Mouse (Mus musculus): ENCODE measurements around the gene Zfp354c. TPM values are rescaled to one million over a fixed set of nuclear protein-coding genes. Genes with fewer than 3 reads are reported as not detected.

The Zfp354c gene
- polyA plus RNA-seq, 1 experiment from 2014 or later, result 9.8 TPM

DNA sequence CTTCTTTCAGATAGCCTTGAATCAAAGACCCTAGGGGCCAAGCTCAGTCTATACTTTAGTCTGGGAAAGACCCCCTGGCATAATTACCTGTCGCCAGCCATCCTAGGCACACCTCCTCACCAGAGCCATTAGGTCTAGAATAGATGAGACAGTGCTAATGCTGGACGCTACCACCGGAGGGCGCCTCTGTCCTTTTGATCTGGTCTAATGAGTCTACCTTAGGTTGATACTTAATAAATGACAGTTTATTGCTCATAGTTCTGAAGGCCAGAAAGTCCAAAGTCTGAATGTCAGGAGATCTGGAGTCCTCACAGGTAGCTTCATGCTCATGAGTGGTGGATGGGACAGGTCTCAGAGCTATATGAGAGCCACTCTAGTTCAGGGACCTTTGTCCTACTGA, 60.5 kb downstream of the Zfp354c start:
- H3K4me2 ChIP-seq, result no peak overlapping the region
- no peaks in the 10 kb centered on the region for H3K27me3 ChIP-seq (replicated peaks; ENCODE audit: control insufficient read depth, insufficient read depth, low read length)
- no peak overlapping the region for H3K9ac ChIP-seq (ENCODE audit: low read depth, low read length)
- no peak overlapping the region for H3K4me3 ChIP-seq (ENCODE audit: low read depth, low read length)
- WGBS, result 23% methylated on average over 4 of the region's 4 CpGs
- H3K9me3 ChIP-seq (ENCODE audit: control insufficient read depth, low read length), result no peaks in the 10 kb centered on the region
- H3K4me1 ChIP-seq (replicated peaks; ENCODE audit: control insufficient read depth, insufficient read depth, low read length), result no peaks in the 10 kb centered on the region; the same call in 1 of the 2 replicates
- no peaks in the 10 kb centered on the region for H3K36me3 ChIP-seq (ENCODE audit: control insufficient read depth, insufficient read depth, low read length)
- no peak overlapping the region for H3K27ac ChIP-seq (ENCODE audit: low read depth, low read length)
- ATAC-seq (replicated peaks; ENCODE audit: low FRiP score) (no peak), DNase-seq (ENCODE audit: low spot score) (no peak)

DNA sequence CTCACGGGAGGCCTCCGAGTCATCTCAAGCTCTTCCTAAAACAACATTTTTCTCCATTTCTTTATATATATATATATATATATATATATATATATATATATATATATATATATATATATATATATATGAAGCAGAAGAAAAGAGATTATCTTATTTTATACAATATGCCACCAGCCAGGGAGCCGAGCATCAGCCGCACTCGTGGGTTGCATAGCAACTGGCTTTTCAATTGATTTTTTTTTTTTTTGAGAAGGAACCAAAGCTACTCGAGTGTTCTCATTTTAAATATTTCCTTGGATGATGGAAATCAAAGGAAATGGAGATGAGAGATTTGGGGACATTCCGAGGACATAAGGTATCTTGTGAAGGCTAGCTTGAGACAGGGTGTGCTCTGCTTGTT, 61.1 kb downstream of the Zfp354c start:
- Histone ChIP-seq H3K4me3 (ENCODE audit: low read depth, low read length) (no peak overlapping the region), H3K36me3 (ENCODE audit: control insufficient read depth, insufficient read depth, low read length) (no peaks in the 10 kb centered on the region), H3K4me1 (replicated peaks; ENCODE audit: control insufficient read depth, insufficient read depth, low read length) (no peaks in the 10 kb centered on the region; the same call in 1 of the 2 replicates), H3K27ac (ENCODE audit: low read depth, low read length) (no peak overlapping the region), H3K9ac (ENCODE audit: low read depth, low read length) (no peak overlapping the region), H3K27me3 (replicated peaks; ENCODE audit: control insufficient read depth, insufficient read depth, low read length) (no peaks in the 10 kb centered on the region), H3K9me3 (ENCODE audit: control insufficient read depth, low read length) (no peaks in the 10 kb centered on the region), H3K4me2 (no peak overlapping the region)
- 83% methylated on average over 7 of the region's 7 CpGs for WGBS
- ATAC-seq (replicated peaks; ENCODE audit: low FRiP score) (no peak), DNase-seq (ENCODE audit: low spot score) (no peak)

Other genes starting within 250 kb of the Zfp354c start
- gene Adamts2, start 225.6 kb downstream of the Zfp354c start, polyA plus RNA-seq (2014; fragmentation: Nextera tagmentation; extraction: Ambion mirVana), result 3.4 and 4.2 TPM in 2 replicates
- 0.09 and 0.36 TPM in 2 replicates for gene Zfp879, start 13.8 kb upstream of the Zfp354c start, polyA plus RNA-seq (2014; fragmentation: Nextera tagmentation; extraction: Ambion mirVana)
- gene Grm6, start 23.0 kb upstream of the Zfp354c start, polyA plus RNA-seq (2014; fragmentation: Nextera tagmentation; extraction: Ambion mirVana), result 0.12 TPM in 1 of 2 replicates, not detected in the other
- 2.8 and 4.0 TPM in 2 replicates for gene Zfp454, start 59.9 kb upstream of the Zfp354c start, polyA plus RNA-seq (2014; fragmentation: Nextera tagmentation; extraction: Ambion mirVana)
- gene Zfp2, start 88.4 kb upstream of the Zfp354c start, polyA plus RNA-seq (2014; fragmentation: Nextera tagmentation; extraction: Ambion mirVana), result 10.0 and 10.6 TPM in 2 replicates
- 0.47 and 0.51 TPM in 2 replicates for gene Zfp354b, start 103.9 kb upstream of the Zfp354c start, polyA plus RNA-seq (2014; fragmentation: Nextera tagmentation; extraction: Ambion mirVana)
- not detected in 2 replicates for gene 4933414I15Rik, start 116.0 kb upstream of the Zfp354c start, polyA plus RNA-seq (2014; fragmentation: Nextera tagmentation; extraction: Ambion mirVana)
- gene Prop1, start 126.0 kb upstream of the Zfp354c start, polyA plus RNA-seq (2014; fragmentation: Nextera tagmentation; extraction: Ambion mirVana), result not detected in 2 replicates
- gene Olfr1378, start 138.8 kb upstream of the Zfp354c start, polyA plus RNA-seq (2014; fragmentation: Nextera tagmentation; extraction: Ambion mirVana), result not detected in 2 replicates
- gene Olfr1377, start 154.2 kb upstream of the Zfp354c start, polyA plus RNA-seq (2014; fragmentation: Nextera tagmentation; extraction: Ambion mirVana), result not detected in 2 replicates
- not detected in 2 replicates for gene Olfr51, start 175.9 kb upstream of the Zfp354c start, polyA plus RNA-seq (2014; fragmentation: Nextera tagmentation; extraction: Ambion mirVana)
- not detected in 2 replicates for gene Olfr54, start 186.5 kb upstream of the Zfp354c start, polyA plus RNA-seq (2014; fragmentation: Nextera tagmentation; extraction: Ambion mirVana)
- not detected in 2 replicates for gene Olfr1375, start 220.4 kb upstream of the Zfp354c start, polyA plus RNA-seq (2014; fragmentation: Nextera tagmentation; extraction: Ambion mirVana)
- gene Zfp354a, start 231.5 kb upstream of the Zfp354c start, polyA plus RNA-seq (2014; fragmentation: Nextera tagmentation; extraction: Ambion mirVana), result 4.1 and 4.5 TPM in 2 replicates